Mouse (Mus musculus) retina, embryonic 14.5 days (tissue): ENCODE results near the gene Shisa5.

Experiments used
- DNase-seq: peaks from one replicate; pipeline ENCODE4 v3.0.0-alpha.2; 2015; ENCODE audit warnings: low spot score

The Shisa5 gene

DNA sequence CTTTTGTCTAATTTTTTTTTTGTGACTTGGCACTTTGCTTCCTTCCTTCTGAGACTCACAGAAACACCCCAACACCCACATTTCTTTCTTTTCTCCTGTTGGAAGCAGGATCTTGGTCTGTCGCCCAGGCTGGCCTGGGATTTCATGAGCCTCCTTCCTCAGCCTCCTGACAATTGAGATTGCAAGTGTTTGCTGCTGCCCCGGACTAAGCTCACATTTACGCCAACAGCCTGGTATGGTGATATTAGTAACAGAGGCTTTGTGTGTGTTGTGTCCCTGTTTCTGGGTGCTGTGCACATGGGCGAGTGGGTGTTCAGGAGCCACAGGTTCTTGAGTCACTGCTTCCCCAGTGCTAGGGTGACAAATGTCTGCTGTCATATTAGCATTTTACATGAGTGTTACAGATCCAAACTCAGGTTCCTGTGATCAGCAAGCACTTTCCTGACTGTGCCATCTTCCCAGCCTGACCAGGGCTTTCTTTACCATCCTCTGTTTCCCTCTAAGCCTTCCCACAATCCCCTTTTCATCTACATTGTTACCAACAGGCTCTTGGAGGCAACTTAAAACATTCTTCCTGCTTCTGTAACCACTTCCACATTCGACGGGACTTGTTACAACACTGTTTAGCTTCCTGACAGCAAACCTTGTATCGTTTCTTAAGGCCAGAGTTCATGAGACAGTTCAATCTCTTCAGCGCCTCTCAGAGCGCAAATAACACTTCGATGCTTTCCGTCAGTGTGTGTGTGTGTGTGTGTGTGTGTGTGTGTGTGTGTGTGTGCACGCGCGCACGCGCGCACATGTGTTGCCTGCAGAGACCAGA is 15.3 kb upstream of the Shisa5 start:
- DNase-seq: no peak

GRCm38 (mm10) chr9:109027521-109027920 is 10.8 kb upstream of the Shisa5 start:
- no peak for DNase-seq

- DNase-seq: no peak
Measured at GRCm38 (mm10) chr9:109028421-109028820, 9.9 kb upstream of the Shisa5 start.

DNA sequence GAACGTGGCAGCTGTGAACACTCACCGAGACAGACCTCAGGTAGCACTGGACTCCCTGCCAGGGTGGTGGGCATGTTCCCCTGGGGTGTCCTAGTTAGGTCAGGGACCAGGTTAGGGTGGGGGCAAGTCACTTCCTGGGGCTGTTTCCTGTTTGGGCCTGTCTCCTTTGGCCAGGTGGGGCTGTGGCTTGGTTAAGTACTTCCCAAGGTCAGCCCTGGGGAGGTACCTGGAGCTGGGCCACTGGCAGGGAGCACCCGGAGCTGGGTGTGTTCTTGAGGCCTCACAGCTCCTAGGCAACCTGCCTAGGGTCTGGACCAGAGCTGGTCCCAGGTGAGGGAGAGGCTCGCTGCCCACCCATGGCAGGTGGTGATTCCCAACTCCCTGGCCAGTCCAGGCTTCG is 9.4 kb upstream of the Shisa5 start:
- DNase-seq: no peak

- DNase-seq: no peak
Measured at GRCm38 (mm10) chr9:109030312-109030711, 8.1 kb upstream of the Shisa5 start.

- no peak for DNase-seq
Measured at GRCm38 (mm10) chr9:109031001-109031400, 7.4 kb upstream of the Shisa5 start.

DNA sequence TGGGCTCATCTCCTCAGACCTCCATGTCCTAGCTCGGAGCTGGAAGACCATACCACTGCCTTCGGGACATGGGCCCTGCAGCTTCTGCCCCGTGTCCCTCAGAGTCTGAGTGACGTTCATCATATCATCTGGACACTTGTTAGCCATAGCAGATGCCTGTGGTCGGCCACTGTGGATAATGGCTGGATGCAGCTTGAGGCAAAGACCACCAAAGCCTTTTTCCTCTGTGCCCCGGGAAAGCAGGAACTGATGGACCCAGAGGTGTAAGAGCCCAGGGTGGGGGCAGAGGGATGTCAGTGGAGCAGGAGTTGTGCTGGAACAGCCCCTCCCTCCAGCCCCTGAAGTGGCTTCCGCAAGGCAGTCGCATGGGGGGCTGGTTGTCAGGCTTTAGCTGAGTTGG is 6.7 kb upstream of the Shisa5 start:
- DNase-seq: no peak

DNA sequence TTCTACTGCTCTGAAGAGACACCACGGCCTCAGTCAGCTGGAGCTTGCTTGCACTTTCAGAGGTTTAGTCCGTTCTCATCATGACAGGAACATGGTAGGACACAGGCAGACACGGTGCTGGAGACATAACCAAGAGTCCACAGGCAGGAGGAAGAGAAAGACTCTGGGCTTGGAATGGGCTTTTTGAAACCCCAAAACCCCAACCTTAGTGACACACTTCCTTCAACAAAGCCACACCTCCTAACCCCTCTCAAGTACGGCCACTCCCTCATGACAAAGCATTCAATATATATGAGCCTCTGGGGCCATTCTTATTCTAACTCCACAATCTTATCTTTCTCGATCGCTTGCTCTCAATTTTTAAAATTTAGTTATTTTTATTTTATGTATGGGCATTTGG is 5.9 kb upstream of the Shisa5 start:
- no peak for DNase-seq

- DNase-seq: no peak
Measured at GRCm38 (mm10) chr9:109038901-109039364, 568 bp downstream of the Shisa5 start.

- no peak for DNase-seq
Measured at GRCm38 (mm10) chr9:109039681-109040080, 1.3 kb downstream of the Shisa5 start.

- DNase-seq: no peak
Measured at GRCm38 (mm10) chr9:109040216-109040615, 1.9 kb downstream of the Shisa5 start.

DNA sequence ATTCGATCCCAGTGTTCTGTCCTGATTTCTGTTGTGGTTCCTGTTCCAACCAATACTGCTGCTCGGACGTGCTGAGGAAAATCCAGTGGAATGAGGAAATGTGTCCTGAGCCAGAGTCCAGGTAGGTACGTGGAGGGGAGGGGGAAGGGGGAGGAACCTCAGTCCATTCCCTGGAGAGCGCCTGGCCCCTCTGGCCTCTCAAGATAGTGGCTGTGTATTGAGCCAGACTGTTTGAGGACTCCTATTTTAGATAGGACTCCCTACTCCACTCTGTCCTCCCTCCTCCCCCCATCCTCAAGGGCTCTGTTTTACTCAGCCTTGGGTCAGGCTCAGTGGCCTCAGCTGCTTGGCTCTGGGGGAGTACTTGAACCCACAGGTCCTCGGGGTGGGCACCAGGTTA is 2.5 kb downstream of the Shisa5 start:
- no peak for DNase-seq

- no peak for DNase-seq
Measured at GRCm38 (mm10) chr9:109041351-109041750, 3.0 kb downstream of the Shisa5 start.

- peak; percentile 69 for DNase-seq
Measured at GRCm38 (mm10) chr9:109046306-109046705, 7.9 kb downstream of the Shisa5 start.

DNA sequence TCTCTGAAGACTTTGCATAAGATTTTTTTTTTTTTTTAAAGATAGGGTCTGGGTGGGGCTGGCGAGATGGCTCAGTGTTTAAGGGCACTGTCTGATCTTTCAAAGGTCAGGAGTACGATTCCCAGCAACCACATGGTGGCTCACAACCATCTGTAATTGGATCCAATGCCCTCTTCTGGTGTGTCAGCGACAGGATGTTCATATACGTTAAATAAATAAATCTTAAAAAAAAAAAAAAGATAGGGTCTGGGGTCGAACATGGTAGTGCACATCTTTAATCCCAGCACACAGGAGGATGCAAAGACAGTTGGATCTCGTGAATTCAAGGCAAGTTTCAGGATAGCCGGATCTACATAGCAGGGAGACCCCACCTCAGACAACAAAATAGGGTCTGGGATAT is 11.0 kb downstream of the Shisa5 start:
- no peak for DNase-seq

DNA sequence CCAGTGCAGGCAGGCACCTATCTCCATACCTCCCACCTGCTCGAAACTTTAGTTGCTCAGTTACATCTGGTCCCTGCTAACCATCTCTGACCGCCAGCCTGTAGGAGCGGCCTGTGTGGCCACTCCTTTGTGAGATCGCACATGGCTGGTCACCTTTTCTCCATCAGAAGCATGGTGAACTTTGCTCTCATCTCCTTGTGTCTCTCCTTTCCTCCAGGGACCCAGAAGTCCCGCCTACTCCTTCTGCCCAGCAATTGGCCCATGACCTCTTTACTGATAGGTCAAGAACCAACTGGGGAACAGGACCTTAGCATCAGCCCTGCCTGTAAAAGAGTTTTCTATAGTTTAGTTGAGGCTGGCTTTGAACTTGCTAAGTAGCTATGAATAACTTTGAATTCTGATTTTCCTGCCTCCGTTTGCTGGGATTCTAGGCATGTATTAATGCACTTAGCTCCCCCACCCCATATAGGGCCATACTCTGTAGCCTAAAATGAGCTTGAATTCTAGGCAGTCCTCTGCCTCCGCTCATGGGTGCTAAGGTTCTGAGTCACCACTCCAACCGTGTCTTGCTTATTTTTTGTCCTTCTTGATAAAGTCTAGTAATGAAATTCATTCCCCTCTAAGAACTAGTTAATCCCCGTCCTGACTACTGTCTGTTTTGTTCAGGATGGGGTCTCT is 11.8 kb downstream of the Shisa5 start:
- DNase-seq: no peak

GRCm38 (mm10) chr9:109050674-109050997 is 12.3 kb downstream of the Shisa5 start:
- no peak for DNase-seq

DNA sequence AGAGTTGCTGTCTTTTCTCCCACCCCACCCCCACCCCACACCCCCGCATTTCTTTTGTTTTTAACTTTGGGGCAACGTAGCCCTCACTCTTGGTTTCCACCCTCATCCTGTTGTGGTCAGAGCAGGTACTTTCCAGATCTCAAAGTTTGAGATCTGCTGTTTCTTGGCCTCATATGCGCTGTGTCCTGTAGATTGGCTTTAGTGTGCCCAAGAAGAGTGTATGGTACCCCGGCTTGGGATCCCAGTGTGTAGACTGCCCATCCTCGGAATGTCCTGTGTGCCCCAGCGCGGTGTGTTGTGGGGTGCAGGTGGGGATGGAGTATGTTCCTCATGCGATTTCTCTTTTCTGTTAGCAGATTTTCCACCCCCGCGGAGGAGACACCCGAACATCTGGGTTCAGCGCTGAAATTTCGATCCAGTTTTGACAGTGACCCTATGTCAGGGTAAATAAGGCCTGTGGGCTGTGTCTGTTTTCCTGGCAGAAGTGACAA is 12.7 kb downstream of the Shisa5 start:
- DNase-seq: no peak

GRCm38 (mm10) chr9:109051651-109052489 is 13.5 kb downstream of the Shisa5 start:
- no peak for DNase-seq

- no peak for DNase-seq
Measured at GRCm38 (mm10) chr9:109052490-109053260, 14.3 kb downstream of the Shisa5 start.

DNA sequence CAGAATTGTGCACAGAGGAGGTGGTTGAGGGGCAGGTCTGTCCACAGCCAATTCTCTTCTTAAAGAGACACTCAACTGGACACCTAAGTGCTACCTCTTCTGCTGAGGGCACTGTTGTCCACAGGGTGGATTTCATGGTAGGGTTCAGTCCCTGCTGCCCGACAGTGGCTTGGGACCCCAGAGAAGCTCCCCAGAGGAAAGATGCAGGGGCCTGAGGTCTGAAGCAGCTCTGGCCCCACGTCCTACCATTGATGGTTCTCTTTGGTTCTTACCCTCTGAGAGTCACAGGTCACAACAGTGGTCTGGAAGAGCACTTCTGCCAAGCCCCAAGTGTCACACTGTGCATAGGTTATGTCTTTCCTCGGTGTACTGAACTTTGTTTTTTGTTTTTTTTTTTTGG is 15.0 kb downstream of the Shisa5 start:
- no peak for DNase-seq

- no peak for DNase-seq
Measured at GRCm38 (mm10) chr9:109053851-109054250, 15.5 kb downstream of the Shisa5 start.
